Mouse (Mus musculus): ENCODE measurements at regions not wholly inside any gene's neighbourhood (a gene's known extent, or its start where the extent isn't known, plus 50 kb on each side); places are given as distances from the start of the nearest gene placed in this dataset.

DNA sequence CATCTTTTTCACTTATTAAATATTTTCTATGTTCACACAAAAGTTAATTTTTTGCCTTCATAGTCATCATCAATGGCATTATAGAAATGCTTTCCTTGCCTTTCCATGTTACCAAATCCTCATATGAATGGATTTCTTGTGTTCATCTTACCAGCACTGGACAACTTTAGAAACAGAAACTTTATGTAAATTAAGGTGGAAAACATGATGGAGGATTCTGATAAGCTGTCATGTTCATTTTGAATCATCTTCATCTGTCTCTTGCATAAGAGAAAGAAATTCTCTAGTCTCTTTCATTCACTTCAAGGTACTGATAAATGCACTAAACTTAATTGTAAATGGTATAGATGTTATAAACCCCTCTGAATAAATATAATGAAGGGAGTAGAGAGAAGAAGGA is 305.4 kb downstream of the Fgf10 start:
- no peaks in the 10 kb centered on the region for H3K9me3 ChIP-seq (ENCODE audit: control insufficient read depth, low read length)
- no peaks in the 10 kb centered on the region for H3K27me3 ChIP-seq (ENCODE audit: control insufficient read depth, insufficient read depth, low read length)
- no peaks in the 10 kb centered on the region for H3K36me3 ChIP-seq (ENCODE audit: control insufficient read depth, insufficient read depth, low read length)
- DNase-seq (no peak), ATAC-seq (ENCODE audit: low FRiP score, low TSS enrichment) (no peak)
- H3K27ac ChIP-seq (replicated peaks; ENCODE audit: low read depth, low read length), result no peak overlapping the region
- H3K4me2 ChIP-seq (ENCODE audit: low read length), result no peak overlapping the region
- no peaks in the 10 kb centered on the region for H3K4me1 ChIP-seq (ENCODE audit: control insufficient read depth, insufficient read depth, low read length)
- H3K4me3 ChIP-seq (replicated peaks; ENCODE audit: low read depth, low read length), result no peak overlapping the region
- no peak overlapping the region for H3K9ac ChIP-seq (replicated peaks; ENCODE audit: low read length)

- H3K9me3 ChIP-seq (ENCODE audit: control insufficient read depth, low read length), result no peaks in the 10 kb centered on the region
- no peak overlapping the region for H3K27ac ChIP-seq (replicated peaks; ENCODE audit: low read depth, low read length)
- 59% methylated on average over 1 of the region's 1 CpGs for WGBS
- DNase-seq, result no peak
- no peaks in the 10 kb centered on the region for H3K27me3 ChIP-seq (ENCODE audit: control insufficient read depth, insufficient read depth, low read length)
- H3K4me2 ChIP-seq (ENCODE audit: low read length), result no peak overlapping the region
- no peaks in the 10 kb centered on the region for H3K4me1 ChIP-seq (ENCODE audit: control insufficient read depth, insufficient read depth, low read length)
- no peak for ATAC-seq (ENCODE audit: low FRiP score, low TSS enrichment)
- H3K4me3 ChIP-seq (replicated peaks; ENCODE audit: low read depth, low read length), result no peak overlapping the region
- H3K9ac ChIP-seq (replicated peaks; ENCODE audit: low read length), result no peak overlapping the region
- H3K36me3 ChIP-seq (ENCODE audit: control insufficient read depth, insufficient read depth, low read length), result no peaks in the 10 kb centered on the region
These were observed 305.9 kb downstream of the Fgf10 start for GRCm38 (mm10) chr13:118975519-118975918.

GRCm38 (mm10) chr13:118979505-118979904 is 309.9 kb downstream of the Fgf10 start:
- H3K9me3 ChIP-seq (ENCODE audit: control insufficient read depth, low read length), result no peaks in the 10 kb centered on the region
- no peak for ATAC-seq (ENCODE audit: low FRiP score, low TSS enrichment)
- no peak overlapping the region for H3K4me3 ChIP-seq (replicated peaks; ENCODE audit: low read depth, low read length)
- no peaks in the 10 kb centered on the region for H3K4me1 ChIP-seq (ENCODE audit: control insufficient read depth, insufficient read depth, low read length)
- no peak for DNase-seq
- H3K36me3 ChIP-seq (ENCODE audit: control insufficient read depth, insufficient read depth, low read length), result no peaks in the 10 kb centered on the region
- 92% methylated on average over 5 of the region's 5 CpGs for WGBS
- H3K9ac ChIP-seq (replicated peaks; ENCODE audit: low read length), result no peak overlapping the region
- H3K4me2 ChIP-seq (ENCODE audit: low read length), result no peak overlapping the region
- no peak overlapping the region for H3K27ac ChIP-seq (replicated peaks; ENCODE audit: low read depth, low read length)
- no peaks in the 10 kb centered on the region for H3K27me3 ChIP-seq (ENCODE audit: control insufficient read depth, insufficient read depth, low read length)

DNA sequence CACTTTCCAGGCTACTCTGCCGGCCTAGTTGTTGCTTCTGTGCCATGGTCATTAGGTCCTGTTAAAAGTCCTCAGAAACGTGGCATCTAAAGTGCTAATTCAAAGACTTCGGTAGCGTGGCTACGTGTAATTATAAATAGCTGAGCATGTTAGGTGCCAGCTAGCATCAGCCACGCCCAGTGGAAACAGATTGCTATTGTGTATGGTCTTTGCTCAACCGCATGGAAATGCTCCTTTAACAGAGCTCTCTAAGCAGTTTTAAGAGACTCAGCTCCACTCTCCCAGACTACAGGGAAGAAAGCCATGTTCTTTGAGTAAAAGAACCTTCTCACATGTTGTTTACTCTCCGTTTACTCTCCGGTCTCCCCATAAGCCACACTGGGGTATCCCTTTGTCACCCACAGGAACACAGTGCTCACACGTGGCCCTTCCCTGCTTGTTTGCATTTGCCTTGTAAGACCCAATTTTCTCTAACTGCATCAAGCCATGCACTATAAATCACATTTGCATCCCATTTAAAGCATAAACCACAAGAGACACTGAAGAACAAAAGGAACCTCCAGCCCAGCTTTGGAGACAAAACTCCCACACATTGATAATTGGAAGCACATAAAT is 311.7 kb downstream of the Fgf10 start:
- 64% methylated on average over 10 of the region's 10 CpGs for WGBS
- no peaks in the 10 kb centered on the region for H3K27me3 ChIP-seq (ENCODE audit: control insufficient read depth, insufficient read depth, low read length)
- no peaks in the 10 kb centered on the region for H3K9me3 ChIP-seq (ENCODE audit: control insufficient read depth, low read length)
- no peaks in the 10 kb centered on the region for H3K36me3 ChIP-seq (ENCODE audit: control insufficient read depth, insufficient read depth, low read length)
- H3K9ac ChIP-seq (replicated peaks; ENCODE audit: low read length), result no peak overlapping the region
- H3K4me1 ChIP-seq (ENCODE audit: control insufficient read depth, insufficient read depth, low read length), result no peaks in the 10 kb centered on the region
- no peak for ATAC-seq (ENCODE audit: low FRiP score, low TSS enrichment)
- no peak overlapping the region for H3K4me3 ChIP-seq (replicated peaks; ENCODE audit: low read depth, low read length)
- DNase-seq, result peak; percentile 2
- no peak overlapping the region for H3K4me2 ChIP-seq (ENCODE audit: low read length)
- H3K27ac ChIP-seq (replicated peaks; ENCODE audit: low read depth, low read length), result no peak overlapping the region

- no peaks in the 10 kb centered on the region for H3K4me1 ChIP-seq (ENCODE audit: control insufficient read depth, insufficient read depth, low read length)
- WGBS, result 95% methylated on average over 1 of the region's 1 CpGs
- DNase-seq (no peak), ATAC-seq (ENCODE audit: low FRiP score, low TSS enrichment) (no peak)
- H3K4me3 ChIP-seq (replicated peaks; ENCODE audit: low read depth, low read length), result no peak overlapping the region
- H3K9ac ChIP-seq (replicated peaks; ENCODE audit: low read length), result no peak overlapping the region
- H3K9me3 ChIP-seq (ENCODE audit: control insufficient read depth, low read length), result no peaks in the 10 kb centered on the region
- no peak overlapping the region for H3K4me2 ChIP-seq (ENCODE audit: low read length)
- no peaks in the 10 kb centered on the region for H3K27me3 ChIP-seq (ENCODE audit: control insufficient read depth, insufficient read depth, low read length)
- H3K36me3 ChIP-seq (ENCODE audit: control insufficient read depth, insufficient read depth, low read length), result no peaks in the 10 kb centered on the region
- no peak overlapping the region for H3K27ac ChIP-seq (replicated peaks; ENCODE audit: low read depth, low read length)
These were observed 315.7 kb downstream of the Fgf10 start for GRCm38 (mm10) chr13:118985285-118985684.

GRCm38 (mm10) chr13:119025305-119025975 is 355.8 kb downstream of the Fgf10 start:
- ATAC-seq (ENCODE audit: low FRiP score, low TSS enrichment) (no peak), DNase-seq (no peak)
- Histone ChIP-seq H3K4me3 (replicated peaks; ENCODE audit: low read depth, low read length) (no peak overlapping the region), H3K9ac (replicated peaks; ENCODE audit: low read length) (no peak overlapping the region), H3K27me3 (ENCODE audit: control insufficient read depth, insufficient read depth, low read length) (no peaks in the 10 kb centered on the region), H3K4me2 (ENCODE audit: low read length) (no peak overlapping the region), H3K9me3 (ENCODE audit: control insufficient read depth, low read length) (no peaks in the 10 kb centered on the region), H3K4me1 (ENCODE audit: control insufficient read depth, insufficient read depth, low read length) (no peaks in the 10 kb centered on the region), H3K27ac (replicated peaks; ENCODE audit: low read depth, low read length) (no peak overlapping the region), H3K36me3 (ENCODE audit: control insufficient read depth, insufficient read depth, low read length) (no peaks in the 10 kb centered on the region)
- WGBS, result 91% methylated on average over 6 of the region's 6 CpGs

GRCm38 (mm10) chr13:119039616-119040015 is 370.0 kb downstream of the Fgf10 start:
- H3K9ac ChIP-seq (replicated peaks; ENCODE audit: low read length), result no peak overlapping the region
- H3K4me3 ChIP-seq (replicated peaks; ENCODE audit: low read depth, low read length), result no peak overlapping the region
- no peaks in the 10 kb centered on the region for H3K9me3 ChIP-seq (ENCODE audit: control insufficient read depth, low read length)
- no peaks in the 10 kb centered on the region for H3K36me3 ChIP-seq (ENCODE audit: control insufficient read depth, insufficient read depth, low read length)
- ATAC-seq (ENCODE audit: low FRiP score, low TSS enrichment) (no peak), DNase-seq (no peak)
- WGBS, result 85% methylated on average over 1 of the region's 1 CpGs
- no peak overlapping the region for H3K27ac ChIP-seq (replicated peaks; ENCODE audit: low read depth, low read length)
- no peaks in the 10 kb centered on the region for H3K4me1 ChIP-seq (ENCODE audit: control insufficient read depth, insufficient read depth, low read length)
- no peaks in the 10 kb centered on the region for H3K27me3 ChIP-seq (ENCODE audit: control insufficient read depth, insufficient read depth, low read length)
- H3K4me2 ChIP-seq (ENCODE audit: low read length), result no peak overlapping the region

GRCm38 (mm10) chr13:119045112-119045511 is 375.5 kb downstream of the Fgf10 start:
- Histone ChIP-seq H3K4me3 (replicated peaks; ENCODE audit: low read depth, low read length) (no peak overlapping the region), H3K27ac (replicated peaks; ENCODE audit: low read depth, low read length) (no peak overlapping the region), H3K9ac (replicated peaks; ENCODE audit: low read length) (no peak overlapping the region), H3K9me3 (ENCODE audit: control insufficient read depth, low read length) (no peaks in the 10 kb centered on the region), H3K36me3 (ENCODE audit: control insufficient read depth, insufficient read depth, low read length) (no peaks in the 10 kb centered on the region), H3K4me1 (ENCODE audit: control insufficient read depth, insufficient read depth, low read length) (no peaks in the 10 kb centered on the region), H3K4me2 (ENCODE audit: low read length) (no peak overlapping the region), H3K27me3 (ENCODE audit: control insufficient read depth, insufficient read depth, low read length) (no peaks in the 10 kb centered on the region)
- 76% methylated on average over 1 of the region's 1 CpGs for WGBS
- DNase-seq (no peak), ATAC-seq (ENCODE audit: low FRiP score, low TSS enrichment) (no peak)
